Mouse (Mus musculus): ENCODE measurements around the gene Ano3. TPM values are rescaled to one million over a fixed set of nuclear protein-coding genes. Genes with fewer than 3 reads are reported as not detected.
"Not testable (repeated sequence)": the region's sequence is repeated elsewhere in the genome, so short reads cannot be mapped to it uniquely, and the experiment has no call there.

The Ano3 gene
- 0.57 and 1.5 TPM in 2 replicates for polyA plus RNA-seq (2014; fragmentation: Nextera tagmentation; extraction: Ambion mirVana)

- H3K4me1 ChIP-seq (replicated peaks; ENCODE audit: control insufficient read depth, insufficient read depth, low read length); H3K36me3 ChIP-seq (ENCODE audit: control insufficient read depth, insufficient read depth, low read length); H3K27me3 ChIP-seq (ENCODE audit: control insufficient read depth, insufficient read depth, low read length); H3K27ac ChIP-seq (ENCODE audit: low read depth, low read length); ATAC-seq (ENCODE audit: low FRiP score); H3K9me3 ChIP-seq (ENCODE audit: control insufficient read depth, low read length); DNase-seq (ENCODE audit: low spot score): not testable (repeated sequence)
- peak within 1 kb of the TSS; percentile 24; the same call in 1 of the 2 replicates for H3K9ac ChIP-seq (ENCODE audit: low read depth, low read length)
- H3K4me2 ChIP-seq (replicated peaks; ENCODE audit: low read depth, low read length), result peak within 1 kb of the TSS; percentile 57
- peak within 1 kb of the TSS; percentile 34 for H3K4me3 ChIP-seq (ENCODE audit: low read depth, low read length)
Observed at GRCm38 (mm10) chr2:110950823-110951222, at the start of gene Ano3. Gene Ano3 (minus strand): TSS chr2:110950923.

GRCm38 (mm10) chr2:110990071-110990470 is 39.3 kb upstream of the Ano3 start:
- no peak overlapping the region for H3K4me2 ChIP-seq (replicated peaks; ENCODE audit: low read depth, low read length)
- WGBS, result 79% methylated on average over 1 of the region's 1 CpGs
- H3K4me3 ChIP-seq (ENCODE audit: low read depth, low read length), result no peak overlapping the region
- no peaks in the 10 kb centered on the region for H3K36me3 ChIP-seq (ENCODE audit: control insufficient read depth, insufficient read depth, low read length)
- ATAC-seq (ENCODE audit: low FRiP score) (no peak), DNase-seq (ENCODE audit: low spot score) (no peak)
- no peak overlapping the region for H3K27ac ChIP-seq (ENCODE audit: low read depth, low read length)
- H3K9me3 ChIP-seq (ENCODE audit: control insufficient read depth, low read length), result no peaks in the 10 kb centered on the region
- no peak overlapping the region for H3K9ac ChIP-seq (ENCODE audit: low read depth, low read length)
- no peaks in the 10 kb centered on the region for H3K27me3 ChIP-seq (ENCODE audit: control insufficient read depth, insufficient read depth, low read length)
- H3K4me1 ChIP-seq (replicated peaks; ENCODE audit: control insufficient read depth, insufficient read depth, low read length), result no peaks in the 10 kb centered on the region

GRCm38 (mm10) chr2:110989539-110989938 is 38.8 kb upstream of the Ano3 start:
- no peaks in the 10 kb centered on the region for H3K4me1 ChIP-seq (replicated peaks; ENCODE audit: control insufficient read depth, insufficient read depth, low read length)
- no peak overlapping the region for H3K4me2 ChIP-seq (replicated peaks; ENCODE audit: low read depth, low read length)
- H3K36me3 ChIP-seq (ENCODE audit: control insufficient read depth, insufficient read depth, low read length), result no peaks in the 10 kb centered on the region
- H3K27ac ChIP-seq (ENCODE audit: low read depth, low read length), result no peak overlapping the region
- H3K9ac ChIP-seq (ENCODE audit: low read depth, low read length), result no peak overlapping the region
- no peaks in the 10 kb centered on the region for H3K9me3 ChIP-seq (ENCODE audit: control insufficient read depth, low read length)
- 76% methylated on average over 4 of the region's 4 CpGs for WGBS
- ATAC-seq (ENCODE audit: low FRiP score), result 0 out of 2 replicates have a peak, but pooled peaks have one; percentile 35
- H3K4me3 ChIP-seq (ENCODE audit: low read depth, low read length), result no peak overlapping the region
- no peak for DNase-seq (ENCODE audit: low spot score)
- no peaks in the 10 kb centered on the region for H3K27me3 ChIP-seq (ENCODE audit: control insufficient read depth, insufficient read depth, low read length)

- H3K36me3 ChIP-seq (ENCODE audit: control insufficient read depth, insufficient read depth, low read length), result no peaks in the 10 kb centered on the region
- no peak overlapping the region for H3K9ac ChIP-seq (ENCODE audit: low read depth, low read length)
- no peaks in the 10 kb centered on the region for H3K4me1 ChIP-seq (replicated peaks; ENCODE audit: control insufficient read depth, insufficient read depth, low read length)
- no peak overlapping the region for H3K27ac ChIP-seq (ENCODE audit: low read depth, low read length)
- H3K27me3 ChIP-seq (ENCODE audit: control insufficient read depth, insufficient read depth, low read length), result no peaks in the 10 kb centered on the region
- WGBS, result 74% methylated on average over 2 of the region's 2 CpGs
- ATAC-seq (ENCODE audit: low FRiP score), result no peak
- H3K4me2 ChIP-seq (replicated peaks; ENCODE audit: low read depth, low read length), result no peak overlapping the region
- no peak overlapping the region for H3K4me3 ChIP-seq (ENCODE audit: low read depth, low read length)
- H3K9me3 ChIP-seq (ENCODE audit: control insufficient read depth, low read length), result no peaks in the 10 kb centered on the region
- no peak for DNase-seq (ENCODE audit: low spot score)
Observed at GRCm38 (mm10) chr2:110985853-110986271, 35.1 kb upstream of the Ano3 start.

- no peak overlapping the region for H3K4me2 ChIP-seq (replicated peaks; ENCODE audit: low read depth, low read length)
- no peaks in the 10 kb centered on the region for H3K27me3 ChIP-seq (ENCODE audit: control insufficient read depth, insufficient read depth, low read length)
- DNase-seq (ENCODE audit: low spot score), result peak; percentile 23
- no peak overlapping the region for H3K9ac ChIP-seq (ENCODE audit: low read depth, low read length)
- no peak overlapping the region for H3K4me3 ChIP-seq (ENCODE audit: low read depth, low read length)
- 40% methylated on average over 1 of the region's 1 CpGs for WGBS
- H3K9me3 ChIP-seq (ENCODE audit: control insufficient read depth, low read length), result no peaks in the 10 kb centered on the region
- no peaks in the 10 kb centered on the region for H3K36me3 ChIP-seq (ENCODE audit: control insufficient read depth, insufficient read depth, low read length)
- peak; percentile 69 for ATAC-seq (ENCODE audit: low FRiP score)
- H3K27ac ChIP-seq (ENCODE audit: low read depth, low read length), result no peak overlapping the region
- no peaks in the 10 kb centered on the region for H3K4me1 ChIP-seq (replicated peaks; ENCODE audit: control insufficient read depth, insufficient read depth, low read length)
Observed at GRCm38 (mm10) chr2:110981733-110982132, 31.0 kb upstream of the Ano3 start.

- no peaks in the 10 kb centered on the region for H3K4me1 ChIP-seq (replicated peaks; ENCODE audit: control insufficient read depth, insufficient read depth, low read length)
- H3K27me3 ChIP-seq (ENCODE audit: control insufficient read depth, insufficient read depth, low read length), result no peaks in the 10 kb centered on the region
- H3K4me2 ChIP-seq (replicated peaks; ENCODE audit: low read depth, low read length), result no peak overlapping the region
- 81% methylated on average over 2 of the region's 2 CpGs for WGBS
- no peaks in the 10 kb centered on the region for H3K9me3 ChIP-seq (ENCODE audit: control insufficient read depth, low read length)
- H3K27ac ChIP-seq (ENCODE audit: low read depth, low read length), result no peak overlapping the region
- H3K4me3 ChIP-seq (ENCODE audit: low read depth, low read length), result no peak overlapping the region
- no peak overlapping the region for H3K9ac ChIP-seq (ENCODE audit: low read depth, low read length)
- H3K36me3 ChIP-seq (ENCODE audit: control insufficient read depth, insufficient read depth, low read length), result no peaks in the 10 kb centered on the region
- DNase-seq (ENCODE audit: low spot score) (no peak), ATAC-seq (ENCODE audit: low FRiP score) (no peak)
Observed at GRCm38 (mm10) chr2:110979610-110980009, 28.9 kb upstream of the Ano3 start.

GRCm38 (mm10) chr2:110976871-110977270 is 26.1 kb upstream of the Ano3 start:
- 82% methylated on average over 2 of the region's 2 CpGs for WGBS
- Histone ChIP-seq H3K9me3 (ENCODE audit: control insufficient read depth, low read length) (no peaks in the 10 kb centered on the region), H3K27me3 (ENCODE audit: control insufficient read depth, insufficient read depth, low read length) (no peaks in the 10 kb centered on the region), H3K36me3 (ENCODE audit: control insufficient read depth, insufficient read depth, low read length) (no peaks in the 10 kb centered on the region), H3K4me3 (ENCODE audit: low read depth, low read length) (no peak overlapping the region), H3K4me2 (replicated peaks; ENCODE audit: low read depth, low read length) (no peak overlapping the region), H3K27ac (ENCODE audit: low read depth, low read length) (no peak overlapping the region), H3K4me1 (replicated peaks; ENCODE audit: control insufficient read depth, insufficient read depth, low read length) (no peaks in the 10 kb centered on the region), H3K9ac (ENCODE audit: low read depth, low read length) (no peak overlapping the region)
- no peak for ATAC-seq (ENCODE audit: low FRiP score)
- no peak for DNase-seq (ENCODE audit: low spot score)

GRCm38 (mm10) chr2:110970158-110970557 is 19.4 kb upstream of the Ano3 start:
- DNase-seq (ENCODE audit: low spot score) (no peak), ATAC-seq (ENCODE audit: low FRiP score) (no peak)
- Histone ChIP-seq H3K36me3 (ENCODE audit: control insufficient read depth, insufficient read depth, low read length) (no peaks in the 10 kb centered on the region), H3K9ac (ENCODE audit: low read depth, low read length) (no peak overlapping the region), H3K4me1 (replicated peaks; ENCODE audit: control insufficient read depth, insufficient read depth, low read length) (no peaks in the 10 kb centered on the region), H3K27me3 (ENCODE audit: control insufficient read depth, insufficient read depth, low read length) (no peaks in the 10 kb centered on the region), H3K9me3 (ENCODE audit: control insufficient read depth, low read length) (no peaks in the 10 kb centered on the region), H3K27ac (ENCODE audit: low read depth, low read length) (no peak overlapping the region), H3K4me3 (ENCODE audit: low read depth, low read length) (no peak overlapping the region), H3K4me2 (replicated peaks; ENCODE audit: low read depth, low read length) (no peak overlapping the region)
- WGBS, result 79% methylated on average over 2 of the region's 2 CpGs

- ATAC-seq (ENCODE audit: low FRiP score) (no peak), DNase-seq (ENCODE audit: low spot score) (no peak)
- no peaks in the 10 kb centered on the region for H3K27me3 ChIP-seq (ENCODE audit: control insufficient read depth, insufficient read depth, low read length)
- no peak overlapping the region for H3K4me3 ChIP-seq (ENCODE audit: low read depth, low read length)
- no peak overlapping the region for H3K9ac ChIP-seq (ENCODE audit: low read depth, low read length)
- no peaks in the 10 kb centered on the region for H3K36me3 ChIP-seq (ENCODE audit: control insufficient read depth, insufficient read depth, low read length)
- no peak overlapping the region for H3K4me2 ChIP-seq (replicated peaks; ENCODE audit: low read depth, low read length)
- WGBS, result 94% methylated on average over 3 of the region's 3 CpGs
- no peaks in the 10 kb centered on the region for H3K9me3 ChIP-seq (ENCODE audit: control insufficient read depth, low read length)
- H3K27ac ChIP-seq (ENCODE audit: low read depth, low read length), result no peak overlapping the region
- no peaks in the 10 kb centered on the region for H3K4me1 ChIP-seq (replicated peaks; ENCODE audit: control insufficient read depth, insufficient read depth, low read length)
Observed at GRCm38 (mm10) chr2:110965398-110965797, 14.7 kb upstream of the Ano3 start.
